Mouse (Mus musculus): Measurements from ENCODE around the gene Zfp1. TPM values are rescaled to one million over a fixed set of nuclear protein-coding genes. Genes with fewer than 3 reads are reported as not detected.

The Zfp1 gene
- polyA plus RNA-seq, 1 experiment from 2014 or later, result 24.3 TPM

DNA sequence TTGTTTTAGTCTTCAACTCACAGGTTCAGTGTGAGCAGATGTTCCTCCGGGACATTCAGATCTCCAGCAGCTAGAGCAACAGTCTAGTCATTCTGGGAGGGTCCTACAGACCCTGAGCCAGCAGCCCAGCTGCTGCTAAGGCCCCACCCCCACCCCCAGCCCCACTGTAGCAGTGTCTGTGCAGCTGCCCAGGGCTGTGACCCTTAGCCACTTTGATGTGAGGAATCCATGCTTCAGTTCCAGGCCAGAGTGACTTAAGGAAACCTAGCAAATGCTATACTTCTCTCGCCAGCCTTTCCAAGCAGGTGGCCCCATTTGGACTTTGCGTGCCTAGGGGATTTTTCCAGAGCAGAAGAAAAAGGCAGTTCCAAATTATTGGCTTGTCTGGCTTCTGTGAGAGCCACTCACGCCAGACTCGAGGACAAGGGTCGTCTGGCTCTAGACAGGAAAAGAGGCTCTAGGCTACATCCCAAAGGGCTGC is 50.1 kb downstream of the Zfp1 start:
- H3K27ac ChIP-seq, result no peak overlapping the region
- no peak for DNase-seq (ENCODE audit: extremely low spot score, low spot score)

DNA sequence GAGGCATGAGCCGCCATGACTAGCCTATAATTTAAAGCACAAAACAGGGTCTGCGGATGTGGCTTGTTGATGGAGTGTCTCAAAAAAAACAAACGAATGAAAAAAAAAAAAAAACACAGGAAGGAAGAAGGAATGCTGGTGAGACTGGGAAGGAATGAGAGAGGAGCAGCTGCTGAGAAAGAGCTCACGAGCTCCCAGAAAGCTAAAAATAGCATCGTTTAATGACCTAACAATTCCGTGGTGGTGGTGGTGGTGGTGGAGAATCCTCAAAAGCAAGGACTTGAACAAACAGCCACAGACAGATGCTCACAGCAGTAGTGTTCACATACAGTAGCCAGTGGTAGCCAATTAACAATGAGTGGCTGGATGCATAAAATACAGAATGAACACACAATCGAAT is 52.2 kb downstream of the Zfp1 start:
- no peaks in the 10 kb centered on the region for H3K9me3 ChIP-seq
- DNase-seq (ENCODE audit: extremely low spot score, low spot score), result no peak

More for the DNA sequence above, 50.1 kb downstream of the Zfp1 start:
- WGBS, result 70% methylated on average over 6 of the region's 6 CpGs
- Histone ChIP-seq H3K4me1 (peaks cover 5% of the 10 kb centered on the region; the same call in 1 of the 2 replicates), H3K9me3 (no peaks in the 10 kb centered on the region), H3K27me3 (ENCODE audit: poor library complexity, severe bottlenecking) (no peaks in the 10 kb centered on the region), H3K4me3 (no peak overlapping the region), H3K36me3 (replicated peaks) (no peaks in the 10 kb centered on the region)

DNA sequence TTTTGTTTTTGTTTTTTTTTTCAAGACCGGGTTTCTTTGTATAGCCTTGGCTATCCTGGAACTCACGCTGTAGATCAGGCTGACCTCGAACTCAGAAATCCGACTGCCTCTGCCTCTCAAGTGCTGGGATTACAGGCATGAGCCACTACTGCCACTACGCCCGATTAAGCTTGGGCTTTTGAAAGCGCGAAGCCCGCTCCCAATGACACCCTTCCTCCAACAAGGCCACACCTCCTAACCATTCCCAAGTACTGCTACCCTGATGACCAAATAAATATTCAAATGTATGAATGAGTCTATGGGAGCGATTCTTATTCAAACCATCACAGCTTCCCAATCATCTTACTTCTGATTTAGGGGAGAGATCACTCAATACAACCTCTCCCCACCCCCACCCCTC is 54.5 kb downstream of the Zfp1 start:
- no peak for DNase-seq (ENCODE audit: extremely low spot score, low spot score)
- Histone ChIP-seq H3K4me3 (no peak overlapping the region), H3K9me3 (no peaks in the 10 kb centered on the region), H3K27me3 (ENCODE audit: poor library complexity, severe bottlenecking) (no peaks in the 10 kb centered on the region), H3K4me1 (peaks cover 10% of the 10 kb centered on the region; the same call in 1 of the 2 replicates), H3K27ac (no peak overlapping the region), H3K36me3 (replicated peaks) (no peaks in the 10 kb centered on the region)
- WGBS, result 84% methylated on average over 10 of the region's 10 CpGs

More for the DNA sequence above, 52.2 kb downstream of the Zfp1 start:
- WGBS, result 83% methylated on average over 7 of the region's 7 CpGs
- no peaks in the 10 kb centered on the region for H3K36me3 ChIP-seq (replicated peaks)
- H3K27me3 ChIP-seq (ENCODE audit: poor library complexity, severe bottlenecking), result no peaks in the 10 kb centered on the region
- H3K27ac ChIP-seq, result no peak overlapping the region
- H3K4me1 ChIP-seq, result peaks cover 10% of the 10 kb centered on the region; the same call in 1 of the 2 replicates
- H3K4me3 ChIP-seq, result no peak overlapping the region

DNA sequence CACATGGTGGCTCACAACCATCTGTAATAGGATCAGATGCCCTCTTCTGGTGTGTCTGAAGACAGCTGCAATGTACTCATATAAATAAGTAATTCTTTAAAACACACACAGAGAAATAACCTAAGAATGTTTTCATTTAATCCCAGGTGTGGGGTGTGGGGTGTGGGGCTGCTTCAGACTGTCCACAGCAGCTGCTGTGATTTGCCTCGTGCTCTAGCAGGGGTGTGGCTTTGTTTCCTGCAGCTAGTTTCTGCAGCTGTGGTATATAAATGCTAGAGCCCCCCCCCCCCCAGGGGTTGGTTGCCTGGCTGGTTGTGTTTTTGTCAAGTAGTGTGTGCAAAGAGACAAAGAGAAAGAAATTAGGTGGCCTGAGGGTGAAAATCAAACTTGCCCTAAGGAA is 55.8 kb downstream of the Zfp1 start:
- Histone ChIP-seq H3K9me3 (no peaks in the 10 kb centered on the region), H3K27ac (no peak overlapping the region), H3K4me3 (no peak overlapping the region), H3K36me3 (replicated peaks) (no peaks in the 10 kb centered on the region), H3K4me1 (peaks cover 5% of the 10 kb centered on the region; the same call in 1 of the 2 replicates), H3K27me3 (ENCODE audit: poor library complexity, severe bottlenecking) (no peaks in the 10 kb centered on the region)
- WGBS, result 21% methylated on average over 1 of the region's 1 CpGs
- no peak for DNase-seq (ENCODE audit: extremely low spot score, low spot score)

DNA sequence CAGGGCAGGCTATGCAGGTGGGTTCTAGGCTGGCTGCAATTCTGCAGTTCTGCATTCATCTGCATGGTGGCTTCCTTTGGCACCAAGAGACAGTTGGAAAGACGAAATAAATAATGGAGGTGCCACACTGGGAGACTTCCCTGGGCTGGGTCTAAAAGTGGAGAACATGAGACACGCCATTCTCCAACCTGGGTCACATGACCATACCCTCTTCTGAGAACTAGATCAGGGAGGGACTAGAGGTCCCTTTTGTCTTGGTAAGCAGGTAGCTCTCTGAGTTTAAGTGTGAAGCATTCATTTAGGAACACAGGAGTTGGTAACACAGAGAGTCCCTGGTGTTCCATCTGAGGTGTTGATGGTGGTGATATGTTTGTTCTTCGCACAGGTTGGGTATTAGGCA is 57.0 kb downstream of the Zfp1 start:
- Histone ChIP-seq H3K27ac (no peak overlapping the region), H3K27me3 (ENCODE audit: poor library complexity, severe bottlenecking) (no peaks in the 10 kb centered on the region), H3K4me1 (peaks cover 7% of the 10 kb centered on the region; the same call in 1 of the 2 replicates), H3K36me3 (replicated peaks) (no peaks in the 10 kb centered on the region), H3K9me3 (no peaks in the 10 kb centered on the region), H3K4me3 (no peak overlapping the region)
- 81% methylated on average over 3 of the region's 3 CpGs for WGBS
- no peak for DNase-seq (ENCODE audit: extremely low spot score, low spot score)

DNA sequence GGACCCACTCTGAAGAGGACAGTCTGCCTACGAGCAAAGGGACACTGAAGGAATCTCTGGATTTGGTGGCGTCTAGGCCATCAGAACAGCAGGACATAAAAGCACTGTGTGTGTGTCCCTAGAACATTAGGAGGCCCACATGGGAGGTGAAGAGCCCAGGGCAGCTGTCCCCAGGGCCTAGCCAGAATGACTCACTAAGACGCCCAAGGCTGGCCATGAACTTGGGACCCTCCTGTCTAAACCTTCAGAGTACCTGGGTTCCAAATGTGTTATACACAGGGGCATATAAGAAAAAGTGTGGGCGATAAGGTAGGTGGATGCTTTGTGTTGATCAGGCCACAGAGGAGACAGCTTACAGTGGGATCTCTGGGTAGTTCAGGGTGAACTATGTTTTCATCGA is 57.5 kb downstream of the Zfp1 start:
- Histone ChIP-seq H3K27ac (no peak overlapping the region), H3K4me3 (no peak overlapping the region), H3K9me3 (no peaks in the 10 kb centered on the region), H3K27me3 (ENCODE audit: poor library complexity, severe bottlenecking) (no peaks in the 10 kb centered on the region), H3K4me1 (peaks cover 12% of the 10 kb centered on the region; the same call in 1 of the 2 replicates), H3K36me3 (replicated peaks) (no peaks in the 10 kb centered on the region)
- 90% methylated on average over 5 of the region's 5 CpGs for WGBS
- no peak for DNase-seq (ENCODE audit: extremely low spot score, low spot score)

DNA sequence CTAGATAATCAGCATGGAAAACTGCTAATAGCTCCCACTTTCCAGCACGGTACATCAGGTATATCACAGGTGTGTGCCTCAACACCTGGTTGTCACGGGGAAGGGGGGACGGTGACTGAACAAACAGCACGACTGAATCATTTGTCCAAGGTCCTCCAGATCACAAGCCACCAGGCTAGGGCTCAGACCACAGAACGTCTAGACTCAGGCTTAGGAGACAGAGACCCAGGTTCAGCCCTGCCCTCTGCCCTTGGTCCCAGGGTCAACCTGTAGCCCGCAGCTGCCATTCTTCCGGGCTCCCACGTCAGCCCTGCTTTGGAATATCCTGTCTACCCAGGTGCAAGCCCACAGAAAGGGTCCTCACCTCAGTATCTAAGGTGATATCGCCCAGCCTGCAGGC is 58.2 kb downstream of the Zfp1 start:
- no peak for DNase-seq (ENCODE audit: extremely low spot score, low spot score)
- H3K4me3 ChIP-seq, result no peak overlapping the region
- no peaks in the 10 kb centered on the region for H3K9me3 ChIP-seq
- H3K4me1 ChIP-seq, result peaks cover 16% of the 10 kb centered on the region; the same call in 1 of the 2 replicates
- no peak overlapping the region for H3K27ac ChIP-seq
- no peaks in the 10 kb centered on the region for H3K36me3 ChIP-seq (replicated peaks)
- H3K27me3 ChIP-seq (ENCODE audit: poor library complexity, severe bottlenecking), result no peaks in the 10 kb centered on the region
- WGBS, result 85% methylated on average over 9 of the region's 9 CpGs

DNA sequence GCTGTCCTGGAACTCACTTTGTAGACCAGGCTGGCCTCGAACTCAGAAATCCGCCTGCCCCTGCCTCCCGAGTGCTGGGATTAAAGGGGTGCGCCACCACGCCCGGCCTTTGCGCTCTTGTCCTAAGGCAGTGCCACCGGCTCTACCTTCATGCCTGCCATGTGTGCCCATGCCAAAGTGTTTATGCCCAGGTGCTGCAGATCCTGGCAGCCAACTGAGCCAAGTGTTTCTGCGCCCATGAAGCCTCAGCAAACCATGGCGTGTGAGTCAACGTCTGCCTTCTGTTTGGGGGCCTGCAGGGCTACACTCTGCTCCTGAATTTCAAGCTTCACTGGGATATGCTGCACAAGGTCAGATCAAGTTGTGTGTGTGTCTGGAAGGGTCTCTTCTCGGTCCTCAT is 61.4 kb downstream of the Zfp1 start:
- Histone ChIP-seq H3K27ac (no peak overlapping the region), H3K4me3 (no peak overlapping the region), H3K4me1 (peaks cover 14% of the 10 kb centered on the region; the same call in 1 of the 2 replicates), H3K27me3 (ENCODE audit: poor library complexity, severe bottlenecking) (no peaks in the 10 kb centered on the region), H3K36me3 (replicated peaks) (peaks cover 22% of the 10 kb centered on the region), H3K9me3 (no peaks in the 10 kb centered on the region)
- 94% methylated on average over 12 of the region's 12 CpGs for WGBS
- no peak for DNase-seq (ENCODE audit: extremely low spot score, low spot score)

DNA sequence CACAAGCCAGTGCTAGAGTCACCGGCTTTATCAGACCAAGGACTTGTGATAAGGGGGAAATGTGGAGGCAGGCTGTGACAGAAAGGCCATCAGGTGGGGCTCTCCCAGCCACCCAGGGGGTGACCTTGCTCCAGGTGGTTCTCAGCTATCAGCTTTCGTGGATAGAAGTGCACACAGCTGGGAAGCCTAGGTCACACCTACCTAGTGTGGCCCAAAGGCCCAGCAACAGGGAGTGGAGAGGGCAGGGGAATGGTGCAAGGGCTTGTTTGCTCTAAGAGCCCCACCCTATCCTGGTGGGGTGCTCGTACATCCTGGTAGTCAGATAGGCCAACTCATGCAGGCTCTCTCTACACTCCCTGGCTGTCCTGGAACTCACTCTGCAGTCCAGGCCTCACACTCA is 62.0 kb downstream of the Zfp1 start:
- no peak for DNase-seq (ENCODE audit: extremely low spot score, low spot score)
- Histone ChIP-seq H3K4me1 (peaks cover 14% of the 10 kb centered on the region; the same call in 1 of the 2 replicates), H3K27me3 (ENCODE audit: poor library complexity, severe bottlenecking) (no peaks in the 10 kb centered on the region), H3K36me3 (replicated peaks) (peaks cover 28% of the 10 kb centered on the region), H3K4me3 (no peak overlapping the region), H3K9me3 (no peaks in the 10 kb centered on the region), H3K27ac (0 out of 2 replicates have a peak overlapping the region, but pooled peaks have one; percentile 25)
- 71% methylated on average over 3 of the region's 3 CpGs for WGBS

DNA sequence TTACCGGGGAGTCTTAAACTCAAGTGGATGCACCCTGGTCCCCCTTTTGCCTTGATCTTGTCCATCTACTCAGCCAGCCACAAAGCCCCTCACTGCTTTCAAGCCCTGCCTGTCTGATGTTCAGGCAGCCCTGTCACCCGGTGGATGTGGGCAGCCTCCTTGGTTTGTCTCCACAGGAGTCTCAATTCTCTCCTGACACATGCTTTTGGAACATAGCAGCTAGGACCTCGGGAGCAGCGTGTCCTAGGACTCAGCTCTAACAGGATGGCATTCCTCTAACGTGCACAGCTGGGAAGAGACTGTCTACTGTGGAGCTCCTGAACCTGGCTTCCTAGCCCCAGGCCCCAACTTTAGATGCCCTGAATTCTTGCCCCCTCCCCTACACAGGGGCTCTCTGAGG is 62.5 kb downstream of the Zfp1 start:
- Histone ChIP-seq H3K27me3 (ENCODE audit: poor library complexity, severe bottlenecking) (no peaks in the 10 kb centered on the region), H3K4me1 (peaks cover 14% of the 10 kb centered on the region; the same call in 1 of the 2 replicates), H3K27ac (0 out of 2 replicates have a peak overlapping the region, but pooled peaks have one; percentile 25), H3K4me3 (no peak overlapping the region), H3K36me3 (replicated peaks) (peaks cover 33% of the 10 kb centered on the region), H3K9me3 (no peaks in the 10 kb centered on the region)
- DNase-seq (ENCODE audit: extremely low spot score, low spot score), result no peak
- WGBS, result 66% methylated on average over 5 of the region's 5 CpGs

DNA sequence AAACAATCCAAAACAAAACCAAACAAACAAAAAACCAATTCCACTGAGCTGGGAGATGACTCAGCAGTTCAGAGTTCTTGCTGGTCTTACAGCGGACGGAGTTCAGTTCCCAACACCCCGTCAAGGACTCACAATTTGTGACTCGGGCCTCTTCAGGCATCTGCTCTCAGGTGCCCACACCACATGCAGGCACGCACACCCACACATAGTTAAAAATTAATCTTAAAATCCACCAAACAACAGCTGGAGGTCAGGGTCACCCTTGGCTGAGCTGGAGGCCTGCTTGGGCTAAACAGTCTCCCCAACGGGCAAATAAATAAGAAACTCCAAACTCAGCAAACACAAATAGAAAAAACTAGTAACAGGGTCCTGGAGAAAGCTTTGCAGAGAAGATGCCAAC is 65.1 kb downstream of the Zfp1 start:
- Histone ChIP-seq H3K4me3 (no peak overlapping the region), H3K27me3 (ENCODE audit: poor library complexity, severe bottlenecking) (no peaks in the 10 kb centered on the region), H3K27ac (no peak overlapping the region), H3K4me1 (peaks cover 14% of the 10 kb centered on the region; the same call in 1 of the 2 replicates), H3K9me3 (no peaks in the 10 kb centered on the region), H3K36me3 (replicated peaks) (peaks cover 59% of the 10 kb centered on the region)
- 87% methylated on average over 6 of the region's 6 CpGs for WGBS
- no peak for DNase-seq (ENCODE audit: extremely low spot score, low spot score)

DNA sequence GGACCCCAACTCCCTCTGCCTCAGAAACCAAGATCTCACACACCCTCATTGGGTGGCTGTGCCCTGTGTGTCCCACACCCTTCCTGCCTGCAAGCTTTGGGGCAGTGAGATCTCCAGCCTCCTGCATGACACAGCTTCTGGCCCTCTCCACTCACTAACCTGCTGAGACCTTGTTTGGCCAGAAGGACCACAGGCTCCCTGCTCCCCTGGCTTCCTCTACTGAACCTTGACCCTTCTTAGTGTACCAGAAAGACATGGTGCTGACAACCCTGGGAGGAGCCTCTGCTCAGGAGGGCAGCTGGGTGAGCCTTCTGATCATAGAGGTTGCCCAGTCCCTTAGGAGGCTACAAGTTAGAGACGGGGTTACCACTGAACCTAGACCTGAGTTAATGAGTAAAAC is 66.0 kb downstream of the Zfp1 start:
- H3K36me3 ChIP-seq (replicated peaks), result peaks cover 68% of the 10 kb centered on the region
- WGBS, result 90% methylated on average over 1 of the region's 1 CpGs
- H3K4me3 ChIP-seq, result no peak overlapping the region

DNA sequence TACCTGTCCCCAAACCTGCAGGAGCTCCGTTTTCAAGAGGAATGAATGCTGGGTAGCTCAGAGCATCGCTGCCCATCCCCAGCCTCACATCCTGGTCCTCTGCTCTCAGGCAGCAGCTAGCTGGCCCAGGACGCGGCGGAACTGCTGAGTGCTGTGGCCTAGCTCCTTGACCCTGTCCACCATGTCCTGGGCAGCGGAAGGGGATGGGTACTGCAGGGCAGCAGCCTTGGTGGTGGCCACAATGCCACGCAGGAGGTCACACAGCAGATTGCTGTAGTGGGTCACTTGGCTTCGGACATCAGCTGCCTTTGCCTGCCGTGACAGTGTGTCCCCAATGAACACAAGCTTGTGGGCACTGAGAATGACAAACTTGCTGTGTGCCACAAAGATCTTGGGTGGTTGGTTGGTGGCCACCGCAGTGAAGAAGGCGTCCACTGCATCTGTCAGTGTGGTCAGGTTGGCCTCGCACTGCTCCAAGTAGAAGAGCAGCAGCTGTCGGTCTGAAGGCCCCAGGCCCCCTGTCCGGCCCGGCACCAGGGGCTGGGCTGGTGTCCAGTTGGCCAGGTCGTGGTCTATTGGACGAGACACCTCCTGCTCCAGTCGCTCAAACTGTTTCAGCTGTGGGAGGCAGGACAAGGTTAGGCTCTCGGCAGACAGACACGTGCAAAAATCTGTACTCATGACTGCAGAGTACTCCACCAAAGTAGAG is 67.7 kb downstream of the Zfp1 start:
- Histone ChIP-seq H3K4me3 (no peak overlapping the region), H3K36me3 (replicated peaks) (peaks cover 85% of the 10 kb centered on the region), H3K9me3 (no peaks in the 10 kb centered on the region), H3K27ac (no peak overlapping the region), H3K4me1 (peaks cover 10% of the 10 kb centered on the region), H3K27me3 (ENCODE audit: poor library complexity, severe bottlenecking) (no peaks in the 10 kb centered on the region)
- DNase-seq (ENCODE audit: extremely low spot score, low spot score), result no peak
- 94% methylated on average over 20 of the region's 20 CpGs for WGBS

More for the DNA sequence above, 66.0 kb downstream of the Zfp1 start:
- DNase-seq (ENCODE audit: extremely low spot score, low spot score), result no peak
- no peaks in the 10 kb centered on the region for H3K9me3 ChIP-seq
- H3K27me3 ChIP-seq (ENCODE audit: poor library complexity, severe bottlenecking), result no peaks in the 10 kb centered on the region
- H3K4me1 ChIP-seq, result peaks cover 14% of the 10 kb centered on the region; the same call in 1 of the 2 replicates
- H3K27ac ChIP-seq, result no peak overlapping the region
